Mouse (Mus musculus) heart, embryonic 12.5 days (tissue): ENCODE data around the gene Rps11. TPM values are rescaled to one million over a fixed set of nuclear protein-coding genes. Genes with fewer than 3 reads are reported as not detected.
A peak's percentile ranks its signal among the peaks of the same experiment; 100 is the strongest.

Experiments used
- ATAC-seq: fragments of 200-750 bp; cut with Nextera tagmentation; 2 replicates; pipeline ENCODE4 v1.8.0; 2017; ENCODE audit warnings: moderate TSS enrichment, moderate library complexity; ENCODE audit not compliant: insufficient number of reproducible peaks, low FRiP score
- H3K27ac ChIP-seq: fragments of 300-500 bp; sonication (generic); 2 replicates; pipeline ENCODE4 v1.5.1; 2016; ENCODE audit warnings: mild to moderate bottlenecking, moderate library complexity; ENCODE audit not compliant: poor library complexity, severe bottlenecking
- H3K27me3 ChIP-seq: fragments of 300-500 bp; sonication (generic); replicated peaks from 2 replicates; pipeline ENCODE4 v1.6.1; 2016; ENCODE audit warnings: mild to moderate bottlenecking, moderate library complexity
- H3K36me3 ChIP-seq: fragments of 300-500 bp; sonication (generic); 2 replicates; pipeline ENCODE4 v1.6.1; 2016; ENCODE audit warnings: mild to moderate bottlenecking, moderate library complexity
- H3K4me1 ChIP-seq: fragments of 300-500 bp; sonication (generic); replicated peaks from 2 replicates; pipeline ENCODE4 v1.6.1; 2016; ENCODE audit warnings: mild to moderate bottlenecking
- H3K4me2 ChIP-seq: fragments of 300-500 bp; sonication (generic); 2 replicates; pipeline ENCODE4 v1.6.1; 2016; ENCODE audit warnings: mild to moderate bottlenecking, moderate library complexity
- H3K4me3 ChIP-seq: fragments of 300-500 bp; sonication (generic); 2 replicates; pipeline ENCODE4 v1.5.1; 2016; ENCODE audit warnings: mild to moderate bottlenecking
- H3K9ac ChIP-seq: fragments of 300-500 bp; sonication (generic); 2 replicates; pipeline ENCODE4 v1.6.1; 2016; ENCODE audit warnings: mild to moderate bottlenecking, moderate library complexity
- H3K9me3 ChIP-seq: fragments of 300-500 bp; sonication (generic); replicated peaks from 2 replicates; pipeline ENCODE4 v1.6.1; 2016; ENCODE audit warnings: mild to moderate bottlenecking, moderate library complexity
- WGBS: fragments of 180-500 bp; shearing (Covaris S2); methylation state at CpG from one replicate; pipeline ENCODE4 v1.1.7; 2016; 5-methylcytosine and 5-hydroxymethylcytosine counted together
- polyA plus RNA-seq: library from polyadenylated mRNA; unstranded; fragments of >200 nt; fragmentation: Nextera tagmentation; extraction: Ambion mirVana; gene quantifications from 2 replicates; pipeline ENCODE4 v1.2.1, GENCODE M21; 2016

Rps11 gene
- polyA plus RNA-seq, 1 experiment from 2014 or later, result 1,022 TPM

- Histone ChIP-seq H3K9ac (no peak overlapping the region), H3K36me3 (peaks cover 65% of the 10 kb centered on the region)
- no peak for ATAC-seq
Observed at GRCm38 (mm10) chr7:45144368-45145174, 20.3 kb upstream of the Rps11 start.

GRCm38 (mm10) chr7:45141914-45142313 is 17.7 kb upstream of the Rps11 start:
- Histone ChIP-seq H3K27me3 (0 out of 2 replicates have a peak, but pooled peaks cover 4% of the 10 kb centered on the region), H3K4me2 (no peak overlapping the region), H3K9ac (no peak overlapping the region), H3K9me3 (no peaks in the 10 kb centered on the region), H3K4me3 (no peak overlapping the region), H3K4me1 (peaks cover 26% of the 10 kb centered on the region), H3K36me3 (peaks cover 55% of the 10 kb centered on the region), H3K27ac (no peak overlapping the region)
- no peak for ATAC-seq
- WGBS, result 78% methylated on average over 5 of the region's 5 CpGs

More at GRCm38 (mm10) chr7:45144368-45145174, 20.3 kb upstream of the Rps11 start:
- Histone ChIP-seq H3K4me2 (no peak overlapping the region), H3K27me3 (no peaks in the 10 kb centered on the region), H3K27ac (no peak overlapping the region), H3K9me3 (no peaks in the 10 kb centered on the region), H3K4me3 (no peak overlapping the region), H3K4me1 (peaks cover 10% of the 10 kb centered on the region)
- 85% methylated on average over 13 of the region's 13 CpGs for WGBS

GRCm38 (mm10) chr7:45141319-45141718 is 17.1 kb upstream of the Rps11 start:
- Histone ChIP-seq H3K4me1 (peaks cover 26% of the 10 kb centered on the region), H3K27ac (no peak overlapping the region), H3K4me2 (no peak overlapping the region), H3K36me3 (peaks cover 49% of the 10 kb centered on the region), H3K4me3 (no peak overlapping the region), H3K27me3 (0 out of 2 replicates have a peak, but pooled peaks cover 5% of the 10 kb centered on the region), H3K9me3 (no peaks in the 10 kb centered on the region), H3K9ac (no peak overlapping the region)
- ATAC-seq, result no peak
- WGBS, result 81% methylated on average over 3 of the region's 3 CpGs

- Histone ChIP-seq H3K27ac (no peak overlapping the region), H3K4me3 (no peak overlapping the region), H3K9me3 (no peaks in the 10 kb centered on the region), H3K36me3 (peaks cover 37% of the 10 kb centered on the region), H3K27me3 (0 out of 2 replicates have a peak, but pooled peaks cover 8% of the 10 kb centered on the region), H3K4me1 (peaks cover 34% of the 10 kb centered on the region), H3K4me2 (no peak overlapping the region), H3K9ac (no peak overlapping the region)
- ATAC-seq, result no peak
- WGBS, result 73% methylated on average over 8 of the region's 8 CpGs
Observed at GRCm38 (mm10) chr7:45139904-45140723, 15.9 kb upstream of the Rps11 start.

DNA sequence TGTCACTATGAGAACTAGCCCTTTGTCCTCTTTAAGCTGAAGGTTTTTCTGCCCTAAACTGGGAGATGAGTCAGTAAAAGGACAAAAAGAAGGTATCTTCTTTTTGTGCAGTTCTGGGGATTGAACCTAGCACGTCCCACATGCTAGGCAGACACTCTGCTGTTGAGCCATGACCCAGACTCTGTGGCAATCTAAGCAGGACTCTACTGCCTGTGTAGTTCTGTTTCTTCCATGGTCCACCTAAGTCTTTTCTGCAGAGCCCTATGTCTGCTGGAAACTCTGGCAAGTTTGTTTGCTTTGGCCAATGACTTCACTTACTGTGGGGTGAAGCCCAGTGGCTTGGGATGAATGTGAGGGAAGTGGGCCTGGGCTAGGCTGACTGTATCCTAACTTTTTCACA is 14.2 kb upstream of the Rps11 start:
- no peak overlapping the region for H3K4me3 ChIP-seq
- peaks cover under 1% of the 10 kb centered on the region for H3K9me3 ChIP-seq
- 89% methylated on average over 1 of the region's 1 CpGs for WGBS
- ATAC-seq, result no peak
- peaks cover 20% of the 10 kb centered on the region for H3K36me3 ChIP-seq
- H3K27me3 ChIP-seq, result 0 out of 2 replicates have a peak, but pooled peaks cover 8% of the 10 kb centered on the region
- H3K4me2 ChIP-seq, result no peak overlapping the region
- H3K27ac ChIP-seq, result peak overlapping the region; percentile 36; the same call in 1 of the 2 replicates
- H3K9ac ChIP-seq, result no peak overlapping the region
- peaks cover 39% of the 10 kb centered on the region for H3K4me1 ChIP-seq

DNA sequence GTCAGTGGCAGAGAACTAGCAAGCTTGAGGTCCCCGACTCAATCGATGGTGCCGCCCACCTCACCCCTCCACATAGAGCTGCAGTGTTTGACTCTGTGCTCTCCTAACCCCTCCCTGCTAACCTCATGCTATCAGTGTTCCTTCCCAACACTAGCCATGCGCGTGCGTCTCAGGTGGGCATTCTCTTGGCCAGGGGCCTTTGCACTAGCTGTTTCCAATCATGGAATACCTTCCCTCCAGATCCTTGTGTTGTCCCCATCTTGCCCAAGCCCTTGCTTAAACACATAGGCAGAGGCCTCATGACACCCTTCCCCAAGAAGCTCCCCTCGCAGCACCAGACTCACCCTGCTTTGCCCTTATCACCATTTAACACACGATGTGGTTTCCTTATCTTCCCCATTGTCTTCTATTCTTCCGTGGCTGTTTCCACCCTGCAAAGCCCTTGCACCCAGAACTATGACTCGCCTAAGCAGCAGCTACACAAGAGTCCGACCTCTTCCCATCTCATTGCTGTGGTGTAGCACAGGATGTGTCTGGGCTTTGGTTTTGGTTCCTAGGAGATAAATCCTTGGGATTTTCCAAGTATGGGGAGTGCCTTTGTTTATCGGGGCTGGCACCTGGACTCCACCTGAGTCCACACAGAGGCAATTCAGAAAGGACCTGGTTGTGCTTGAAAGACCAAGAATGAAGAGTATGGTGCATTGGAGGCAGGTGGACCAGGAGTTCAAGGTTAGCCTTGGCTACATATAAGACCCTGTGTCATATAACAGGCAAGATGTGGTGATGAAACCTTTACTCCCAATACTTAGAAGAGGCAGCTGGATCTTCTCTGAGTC is 13.2 kb upstream of the Rps11 start:
- Histone ChIP-seq H3K27ac (peak overlapping the region; percentile 54), H3K36me3 (peaks cover 11% of the 10 kb centered on the region), H3K9me3 (peaks cover 3% of the 10 kb centered on the region), H3K27me3 (0 out of 2 replicates have a peak, but pooled peaks cover 8% of the 10 kb centered on the region), H3K4me2 (0 out of 2 replicates have a peak overlapping the region, but pooled peaks have one; percentile 13), H3K4me1 (peaks cover 39% of the 10 kb centered on the region), H3K9ac (no peak overlapping the region; the same call in 1 of the 2 replicates), H3K4me3 (no peak overlapping the region)
- 57% methylated on average over 12 of the region's 12 CpGs for WGBS
- peak; percentile 69 for ATAC-seq

GRCm38 (mm10) chr7:45135993-45136567 is 11.8 kb upstream of the Rps11 start, which contains the start of the genes Gm45713 and Flt3l:
Gm45713 (minus strand) TSS chr7:45136231.
Flt3l (minus strand) TSS chr7:45136432.
- Histone ChIP-seq H3K27me3 (0 out of 2 replicates have a peak, but pooled peaks cover 8% of the 10 kb centered on the region), H3K9ac (peak within 1 kb of the TSS; percentile 66), H3K4me3 (peak within 1 kb of the TSS; percentile 57), H3K4me2 (peak within 1 kb of the TSS; percentile 87), H3K4me1 (peaks cover 47% of the 10 kb centered on the region), H3K27ac (peak within 1 kb of the TSS; percentile 54), H3K9me3 (peaks cover 3% of the 10 kb centered on the region), H3K36me3 (no peaks in the 10 kb centered on the region)
- WGBS, result 1% methylated on average over 29 of the region's 29 CpGs
- ATAC-seq, result peak; percentile 79

DNA sequence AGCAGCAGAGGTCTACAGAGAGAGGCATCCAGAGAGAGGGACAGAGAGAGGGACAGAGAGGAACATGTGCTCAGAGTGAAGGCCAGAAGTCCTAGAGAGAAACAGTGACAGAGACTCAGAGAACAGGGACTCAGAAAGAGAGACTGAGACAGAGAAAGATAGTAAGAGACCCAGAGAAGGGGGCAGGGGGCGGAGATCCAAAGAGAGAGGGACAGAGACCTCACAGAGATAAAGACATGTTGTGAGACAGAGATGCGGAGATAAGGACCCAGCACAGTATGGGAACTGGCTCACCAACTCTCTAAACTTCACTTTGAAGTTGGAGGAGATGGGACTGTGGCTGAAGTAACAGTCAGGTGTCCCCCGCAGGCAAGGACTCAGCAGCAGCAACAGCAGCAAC is 11.1 kb upstream of the Rps11 start:
- no peak for ATAC-seq
- WGBS, result 56% methylated on average over 3 of the region's 3 CpGs
- Histone ChIP-seq H3K9ac (peak overlapping the region; percentile 66; the same call in 1 of the 2 replicates), H3K4me3 (peak overlapping the region; percentile 57), H3K27me3 (0 out of 2 replicates have a peak, but pooled peaks cover 8% of the 10 kb centered on the region), H3K36me3 (no peaks in the 10 kb centered on the region), H3K4me1 (peaks cover 47% of the 10 kb centered on the region), H3K4me2 (peak overlapping the region; percentile 87), H3K9me3 (peaks cover 3% of the 10 kb centered on the region), H3K27ac (0 out of 2 replicates have a peak overlapping the region, but pooled peaks have one; percentile 1)

- peak overlapping the region; percentile 87 for H3K4me2 ChIP-seq
Observed at GRCm38 (mm10) chr7:45134544-45135026, 10.3 kb upstream of the Rps11 start.

More at GRCm38 (mm10) chr7:45134544-45135026, 10.3 kb upstream of the Rps11 start:
- H3K4me3 ChIP-seq, result peak overlapping the region; percentile 57; the same call in 1 of the 2 replicates
- no peak overlapping the region for H3K9ac ChIP-seq
- peaks cover 3% of the 10 kb centered on the region for H3K9me3 ChIP-seq
- 8% methylated on average over 12 of the region's 12 CpGs for WGBS
- peaks cover 42% of the 10 kb centered on the region for H3K4me1 ChIP-seq
- H3K27ac ChIP-seq, result no peak overlapping the region
- H3K36me3 ChIP-seq, result no peaks in the 10 kb centered on the region
- 0 out of 2 replicates have a peak, but pooled peaks cover 8% of the 10 kb centered on the region for H3K27me3 ChIP-seq
- peak; percentile 57 for ATAC-seq
